ENCODE assay signal across 24 mouse cellular contexts in the genomic region with DNA sequence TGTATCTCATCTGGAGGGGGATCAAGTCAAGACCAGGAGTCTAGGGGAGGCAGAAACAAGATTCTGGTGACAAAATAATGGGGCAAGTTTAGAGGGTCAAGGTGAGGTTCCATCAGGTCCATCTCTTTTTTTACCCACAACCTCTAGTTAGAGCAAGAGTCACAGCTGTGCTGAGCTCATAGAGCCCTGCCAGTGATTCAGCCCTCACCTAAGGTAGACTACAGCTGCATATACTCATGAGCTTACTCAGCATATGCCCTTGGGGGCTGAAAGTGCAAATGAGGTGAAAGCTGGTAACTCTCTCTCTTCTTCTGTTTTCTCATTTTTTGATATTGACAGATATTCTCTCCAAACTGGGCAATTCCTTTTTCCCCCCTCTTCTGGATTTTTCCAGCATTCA.
"Had no signal": no experiment of that assay in that cellular context is flagged by ENCODE, and none has a peak within 500 bp of the region (broad histone marks: within the 10 kb centered on the region; RNA-seq: fewer than 3 reads in every experiment).

No protein-coding gene starts in this region.

- H3K27me3 ChIP-seq: heart, embryonic 12.5 days; hindbrain, embryonic 12.5 days; intestine, embryonic 15.5 days; kidney, embryonic 15.5 days; limb, embryonic 15.5 days; liver, embryonic 12.5 days had no signal

- H3K4me1 ChIP-seq: heart, embryonic 10.5 days; intestine, embryonic 15.5 days; kidney, embryonic 15.5 days; limb, embryonic 13.5 days; limb, embryonic 15.5 days; liver, embryonic 12.5 days had no signal

- DNase-seq: gastrocnemius, postnatal 10 days; gastrocnemius, postnatal 25 days; heart, adult 18-20 months; heart, postnatal 10 days; heart, postnatal 4 days; kidney, adult 18-20 months; kidney, adult 8-10 months; kidney, postnatal 14 days; kidney, postnatal 36 days; layer of hippocampus, adult 9-11 months; layer of hippocampus, postnatal 36 days; left cerebral cortex, postnatal 4 days had no signal

- H3K27ac ChIP-seq: heart, embryonic 10.5 days; hindbrain, embryonic 10.5 days; hindbrain, embryonic 12.5 days; hindbrain, embryonic 14.5 days; intestine, embryonic 15.5 days; kidney, embryonic 15.5 days; kidney, postnatal 0 days; limb, embryonic 13.5 days; limb, embryonic 15.5 days; liver, embryonic 12.5 days; liver, embryonic 14.5 days had no signal

- H3K4me3 ChIP-seq: heart, embryonic 10.5 days; heart, embryonic 12.5 days; hindbrain, embryonic 10.5 days; hindbrain, embryonic 12.5 days; intestine, embryonic 15.5 days; kidney, embryonic 15.5 days; limb, embryonic 13.5 days; limb, embryonic 15.5 days; liver, embryonic 12.5 days had no signal
